ENCODE assay signal across 8 mouse cellular contexts in the genomic region with DNA sequence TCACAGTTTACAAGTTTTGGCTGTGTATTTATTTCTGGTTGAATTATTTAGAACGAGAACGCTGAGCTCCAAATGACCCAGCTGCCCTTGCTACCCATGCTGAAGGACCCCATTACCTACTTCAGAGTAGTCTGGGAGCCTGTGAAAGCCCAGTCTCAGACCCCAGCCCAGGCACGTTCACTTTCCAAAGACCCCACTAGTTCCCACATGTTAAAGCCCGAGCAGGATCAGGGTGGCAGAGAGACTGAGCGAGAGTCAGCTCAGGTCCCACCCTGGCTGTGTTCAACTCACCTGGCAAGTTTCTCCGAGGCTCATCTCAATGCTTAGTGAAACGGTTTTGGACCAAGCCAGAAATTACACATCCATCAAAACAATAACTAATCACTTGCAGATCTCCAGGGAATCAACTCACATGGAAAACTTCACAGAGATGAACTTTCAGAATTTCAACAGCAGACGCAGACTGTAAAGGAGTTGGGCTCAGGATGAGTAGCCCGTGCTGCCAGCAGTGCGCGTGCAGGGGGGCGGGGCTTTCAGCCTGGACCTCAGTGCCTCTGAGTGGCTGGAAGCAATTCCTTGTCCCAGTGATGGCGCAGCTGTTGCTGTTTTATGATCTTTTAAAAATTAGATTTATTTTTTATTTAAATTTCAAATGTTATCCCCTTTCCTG. TPM values are rescaled to one million over a fixed set of nuclear protein-coding genes. Genes with fewer than 3 reads are reported as not detected.
DNase-seq lines count a peak whose midpoint lies in the region; ATAC-seq and TF ChIP-seq lines count a peak whose summit lies in the region.

No protein-coding gene starts in this region.

- H3K4me3 ChIP-seq in embryonic facial prominence, embryonic 10.5 days = peak overlapping the region; percentile 60
- peak overlapping the region; percentile 34 for H3K4me3 ChIP-seq in intestine, postnatal 0 days (ENCODE audit: low read depth, low read length)
- H3K4me3 ChIP-seq in neural tube, embryonic 13.5 days = peak overlapping the region; percentile 43

- H3K4me2 ChIP-seq in intestine, postnatal 0 days (replicated peaks; ENCODE audit: low read depth) = peak overlapping the region; percentile 66
- H3K4me2 ChIP-seq in neural tube, embryonic 13.5 days = peak overlapping the region; percentile 64

- H3K4me1 ChIP-seq in embryonic facial prominence, embryonic 10.5 days = peaks cover 21% of the 10 kb centered on the region
- no peaks in the 10 kb centered on the region for H3K4me1 ChIP-seq in intestine, postnatal 0 days (replicated peaks; ENCODE audit: control insufficient read depth, insufficient read depth, low read length)
- peaks cover 15% of the 10 kb centered on the region for H3K4me1 ChIP-seq in neural tube, embryonic 13.5 days (replicated peaks)

- peak overlapping the region; percentile 52; the same call in 1 of the 2 replicates for H3K27ac ChIP-seq in embryonic facial prominence, embryonic 10.5 days (replicated peaks)
- H3K27ac ChIP-seq in intestine, postnatal 0 days (ENCODE audit: low read depth, low read length) = peak overlapping the region; percentile 54
- H3K27ac ChIP-seq in neural tube, embryonic 13.5 days (replicated peaks) = no peak overlapping the region

- no peak for TF ChIP-seq CTCF in intestine, postnatal 0 days (IDR thresholded peaks at IDR 0.05; ENCODE audit: low read depth)

- no peaks in the 10 kb centered on the region for H3K27me3 ChIP-seq in embryonic facial prominence, embryonic 10.5 days (replicated peaks; ENCODE audit: low read depth, poor library complexity, severe bottlenecking)
- no peaks in the 10 kb centered on the region for H3K27me3 ChIP-seq in intestine, postnatal 0 days (replicated peaks; ENCODE audit: control insufficient read depth, insufficient read depth, low read length)
- H3K27me3 ChIP-seq in neural tube, embryonic 13.5 days = no peaks in the 10 kb centered on the region

- ATAC-seq in intestine, postnatal 0 days = peak; percentile 43; the same call in 1 of the 2 replicates
- peak; percentile 76; the same call in 1 of the 2 replicates for ATAC-seq in neural tube, embryonic 13.5 days (ENCODE audit: low read depth)

- peak overlapping the region; percentile 46; the same call in 1 of the 2 replicates for H3K9ac ChIP-seq in intestine, postnatal 0 days (ENCODE audit: low read depth, low read length)
- H3K9ac ChIP-seq in neural tube, embryonic 13.5 days = peak overlapping the region; percentile 64; the same call in 1 of the 2 replicates

- WGBS in embryonic facial prominence, embryonic 10.5 days = 2% methylated on average over 13 of the region's 13 CpGs
- 2% methylated on average over 13 of the region's 13 CpGs for WGBS in intestine, postnatal 0 days
- 2% methylated on average over 13 of the region's 13 CpGs for WGBS in neural tube, embryonic 13.5 days

- H3K9me3 ChIP-seq in embryonic facial prominence, embryonic 10.5 days = no peaks in the 10 kb centered on the region
- no peaks in the 10 kb centered on the region for H3K9me3 ChIP-seq in intestine, postnatal 0 days (ENCODE audit: control insufficient read depth)
- no peaks in the 10 kb centered on the region for H3K9me3 ChIP-seq in neural tube, embryonic 13.5 days

- peak; percentile 47 for DNase-seq in 416B (ENCODE audit: low read depth)
- peak; percentile 28 for DNase-seq in adipocyte (ENCODE audit: low spot score)
- peak; percentile 69 for DNase-seq in embryonic facial prominence, embryonic 10.5 days (ENCODE audit: low spot score)
- peak; percentile 41 for DNase-seq in heart, adult 8-10 months (ENCODE audit: low spot score)
- DNase-seq in lung, adult 18-20 months = peak; percentile 64 to 70
- DNase-seq in yolk sac, embryonic 10.5 days (ENCODE audit: low spot score) = peak; percentile 19

- H3K36me3 ChIP-seq in embryonic facial prominence, embryonic 10.5 days (replicated peaks) = peaks cover 11% of the 10 kb centered on the region
- peaks cover 12% of the 10 kb centered on the region; the same call in 1 of the 2 replicates for H3K36me3 ChIP-seq in intestine, postnatal 0 days (ENCODE audit: control insufficient read depth, insufficient read depth)
- no peaks in the 10 kb centered on the region for H3K36me3 ChIP-seq in neural tube, embryonic 13.5 days

RNA-seq across cellular contexts. Expression of gene Akr1b10, which starts 0.8 kb away (rescaled TPM):
- 15.4 and 17.8 TPM in 2 replicates for polyA plus RNA-seq in embryonic facial prominence, embryonic 10.5 days (2016; fragmentation: Nextera tagmentation; extraction: Ambion mirVana)
- 10 to 100 TPM; 69.6 to 81.5 (median 73.7) TPM for total RNA-seq in heart, adult 8-10 months (2022)
- 9.9 and 10.5 TPM in 2 replicates for polyA plus RNA-seq in intestine, postnatal 0 days (2015; fragmentation: Nextera tagmentation; extraction: Ambion mirVana)
- 9.1 and 10.9 TPM in 2 replicates for polyA plus RNA-seq in neural tube, embryonic 13.5 days (2015; fragmentation: Nextera tagmentation; extraction: Ambion mirVana)

RNA-seq across cellular contexts. Expression of gene Akr1b7, which starts 27.3 kb away (rescaled TPM):
- not detected in 2 replicates for polyA plus RNA-seq in embryonic facial prominence, embryonic 10.5 days (2016; fragmentation: Nextera tagmentation; extraction: Ambion mirVana)
- under 1 TPM in 1 of 4 experiments, not detected in 3; 0.22 TPM for total RNA-seq in heart, adult 8-10 months (2022)
- polyA plus RNA-seq in intestine, postnatal 0 days (2015; fragmentation: Nextera tagmentation; extraction: Ambion mirVana) = 5.3 and 6.5 TPM in 2 replicates
- not detected in 2 replicates for polyA plus RNA-seq in neural tube, embryonic 13.5 days (2015; fragmentation: Nextera tagmentation; extraction: Ambion mirVana)

RNA-seq across cellular contexts. Expression of gene Akr1b8, which starts 30.9 kb away (rescaled TPM):
- 14.1 and 15.9 TPM in 2 replicates for polyA plus RNA-seq in embryonic facial prominence, embryonic 10.5 days (2016; fragmentation: Nextera tagmentation; extraction: Ambion mirVana)
- 1 to 10 TPM; 3.7 to 4.6 (median 3.9) TPM for total RNA-seq in heart, adult 8-10 months (2022)
- polyA plus RNA-seq in intestine, postnatal 0 days (2015; fragmentation: Nextera tagmentation; extraction: Ambion mirVana) = 5.8 and 6.5 TPM in 2 replicates
- polyA plus RNA-seq in neural tube, embryonic 13.5 days (2015; fragmentation: Nextera tagmentation; extraction: Ambion mirVana) = 11.3 and 14.4 TPM in 2 replicates

Comparison
In these comparisons a context has a peak if more than half of its experiments do, and no peak if none do; other contexts are left out.
1. DNase-seq: peak in every context shown above with its lines; median percentile 69 in embryonic facial prominence, embryonic 10.5 days; 67 in lung, adult 18-20 months; 47 in 416B; 41 in heart, adult 8-10 months; 28 in adipocyte; 19 in yolk sac, embryonic 10.5 days.